31 mouse cellular contexts compared by ENCODE assay signal in genomic region chr10:8881736-8882135, GRCm38 (mm10). TPM values are rescaled to one million over a fixed set of nuclear protein-coding genes. Genes with fewer than 3 reads are reported as not detected.
A peak's percentile ranks its signal among the peaks of the same experiment; 100 is the strongest.
DNase-seq lines count a peak whose midpoint lies in the region; ATAC-seq lines count a peak whose summit lies in the region.
"Had no signal": no experiment of that assay in that cellular context is flagged by ENCODE, and none has a peak within 500 bp of the region (broad histone marks: within the 10 kb centered on the region; RNA-seq: fewer than 3 reads in every experiment).

No protein-coding gene starts in this region.

- WGBS in intestine, embryonic 14.5 days = 35% methylated on average over 2 of the region's 2 CpGs
- WGBS in intestine, embryonic 15.5 days = 40% methylated on average over 2 of the region's 2 CpGs

- no peak for ATAC-seq in intestine, embryonic 14.5 days (replicated peaks; ENCODE audit: low FRiP score, low TSS enrichment, low read depth)
- ATAC-seq in intestine, embryonic 15.5 days = no peak
- ATAC-seq in granulocyte monocyte progenitor cell, adult 5-6 weeks (replicated peaks; ENCODE audit: poor library complexity, severe bottlenecking) = peak; percentile 24
- ATAC-seq: activated CD4-positive, CD25-positive, alpha-beta regulatory T cell, adult 4 months; forebrain, embryonic 15.5 days; liver, embryonic 12.5 days; lung, postnatal 0 days; midbrain, embryonic 15.5 days had no signal

- no peaks in the 10 kb centered on the region for H3K27me3 ChIP-seq in intestine, embryonic 14.5 days (replicated peaks; ENCODE audit: control insufficient read depth, insufficient read depth, low read length)
- H3K27me3 ChIP-seq in intestine, embryonic 15.5 days (replicated peaks) = no peaks in the 10 kb centered on the region
- H3K27me3 ChIP-seq: embryonic facial prominence, embryonic 12.5 days; heart, embryonic 13.5 days; limb, embryonic 13.5 days had no signal

- no peak overlapping the region for H3K4me2 ChIP-seq in intestine, embryonic 14.5 days (ENCODE audit: low read length)
- H3K4me2 ChIP-seq in intestine, embryonic 15.5 days (replicated peaks) = no peak overlapping the region
- H3K4me2 ChIP-seq: embryonic facial prominence, embryonic 12.5 days; forebrain, embryonic 15.5 days; heart, embryonic 13.5 days; hindbrain, embryonic 13.5 days; limb, embryonic 13.5 days; liver, embryonic 12.5 days; midbrain, embryonic 15.5 days had no signal

- H3K36me3 ChIP-seq in intestine, embryonic 14.5 days (ENCODE audit: control insufficient read depth, insufficient read depth, low read length) = no peaks in the 10 kb centered on the region
- H3K36me3 ChIP-seq in intestine, embryonic 15.5 days = no peaks in the 10 kb centered on the region
- H3K36me3 ChIP-seq: embryonic facial prominence, embryonic 12.5 days; forebrain, embryonic 15.5 days; hindbrain, embryonic 13.5 days; liver, embryonic 12.5 days; midbrain, embryonic 15.5 days had no signal

- no peak overlapping the region for H3K4me3 ChIP-seq in intestine, embryonic 14.5 days (ENCODE audit: low read depth, low read length)
- H3K4me3 ChIP-seq in intestine, embryonic 15.5 days (replicated peaks) = no peak overlapping the region
- H3K4me3 ChIP-seq: embryonic facial prominence, embryonic 12.5 days; forebrain, embryonic 10.5 days; forebrain, embryonic 15.5 days; heart, embryonic 13.5 days; hindbrain, embryonic 13.5 days; limb, embryonic 13.5 days; liver, embryonic 12.5 days; midbrain, embryonic 10.5 days; midbrain, embryonic 15.5 days had no signal

- H3K9ac ChIP-seq in intestine, embryonic 14.5 days (ENCODE audit: low read length) = no peak overlapping the region
- no peak overlapping the region for H3K9ac ChIP-seq in intestine, embryonic 15.5 days
- H3K9ac ChIP-seq: embryonic facial prominence, embryonic 12.5 days; forebrain, embryonic 15.5 days; heart, embryonic 13.5 days; hindbrain, embryonic 13.5 days; limb, embryonic 13.5 days; liver, embryonic 12.5 days; midbrain, embryonic 15.5 days had no signal

- H3K9me3 ChIP-seq in intestine, embryonic 14.5 days (ENCODE audit: control insufficient read depth, low read length) = no peaks in the 10 kb centered on the region
- H3K9me3 ChIP-seq in intestine, embryonic 15.5 days = no peaks in the 10 kb centered on the region
- H3K9me3 ChIP-seq: embryonic facial prominence, embryonic 12.5 days; forebrain, embryonic 15.5 days; hindbrain, embryonic 13.5 days; limb, embryonic 13.5 days; liver, embryonic 12.5 days; midbrain, embryonic 10.5 days; midbrain, embryonic 15.5 days had no signal

- intact Hi-C loops in left cerebral cortex, postnatal 4 days (cut with DNase I) = no loop called here

- DNase-seq in embryo, embryonic 10.5 days (ENCODE audit: low spot score) = peak; percentile 29
- DNase-seq in embryo, embryonic 11 days = no peak
- DNase-seq in intestine, embryonic 14.5 days (ENCODE audit: low spot score) = no peak
- no peak for DNase-seq in left cerebral cortex, postnatal 4 days
- no peak for DNase-seq in cerebellum, adult 18-20 months
- DNase-seq: adrenal gland, adult 2 months; adrenal gland, postnatal 36 days; cerebellum, adult 9-10 months; gastrocnemius, postnatal 25 days; heart, postnatal 4 days; kidney, adult 11 months; kidney, postnatal 14 days; lung, adult 18-20 months; right cerebral cortex, adult 18-20 months; spleen, adult 18-20 months; thymus, adult 18-20 months; thymus, postnatal 36 days had no signal

- peak overlapping the region; percentile 43; the same call in 1 of the 2 replicates for H3K27ac ChIP-seq in intestine, embryonic 14.5 days (ENCODE audit: low read depth)
- H3K27ac ChIP-seq in intestine, embryonic 15.5 days = no peak overlapping the region
- H3K27ac ChIP-seq: embryonic facial prominence, embryonic 12.5 days; forebrain, embryonic 15.5 days; heart, embryonic 13.5 days; hindbrain, embryonic 13.5 days; limb, embryonic 13.5 days; liver, embryonic 12.5 days; midbrain, embryonic 15.5 days; stomach, postnatal 0 days had no signal

- H3K4me1 ChIP-seq in intestine, embryonic 14.5 days (replicated peaks; ENCODE audit: control insufficient read depth, insufficient read depth, low read length) = peaks cover 24% of the 10 kb centered on the region
- no peaks in the 10 kb centered on the region for H3K4me1 ChIP-seq in intestine, embryonic 15.5 days (replicated peaks)

RNA-seq across cellular contexts. Expression of gene Sash1, which starts 4.1 kb away (rescaled TPM):
- polyA plus RNA-seq in intestine, embryonic 14.5 days (2014; fragmentation: Nextera tagmentation; extraction: Ambion mirVana) = 6.5 and 6.9 TPM in 2 replicates
- polyA plus RNA-seq in intestine, embryonic 15.5 days (2015; fragmentation: Nextera tagmentation; extraction: Ambion mirVana) = 5.7 TPM in 2 replicates
- total RNA-seq in granulocyte monocyte progenitor cell, adult 5-6 weeks (2014; fragmentation: Nextera tagmentation) = 1.9 and 2.4 TPM in 2 replicates
- 2.1 and 2.4 TPM in 2 replicates for total RNA-seq in granulocyte monocyte progenitor cell, adult 5-6 weeks (2017)
- 10 to 100 TPM; 43.6 to 49.2 TPM for total RNA-seq in left cerebral cortex, postnatal 4 days (2021)

Comparison
In these comparisons a context has a peak if more than half of its experiments do, and no peak if none do; other contexts are left out.
1. RNA of gene Sash1, which starts 4.1 kb away (total RNA-seq): 43.6 to 49.2 TPM in left cerebral cortex, postnatal 4 days; 1.9 to 2.4 TPM in granulocyte monocyte progenitor cell, adult 5-6 weeks; every median in the first group is over 10 times any median in the second.